Mouse (Mus musculus): ENCODE measurements around the gene Adcy4. TPM values are rescaled to one million over a fixed set of nuclear protein-coding genes. Genes with fewer than 3 reads are reported as not detected.

Adcy4 gene
- polyA plus RNA-seq, 1 experiment: 4.1 TPM

GRCm38 (mm10) chr14:55819845-55820405 lies 36.0 kb upstream of the Adcy4 start:
- TF ChIP-seq CTCF (IDR thresholded peaks at IDR 0.05; ENCODE audit: borderline replicate concordance, insufficient read depth, low read depth, low read length) (no peak), POLR2A (IDR thresholded peaks at IDR 0.05; ENCODE audit: borderline replicate concordance, insufficient read depth, low read length) (no peak)
- H3K27me3 ChIP-seq (ENCODE audit: control insufficient read depth, insufficient read depth, low read length): no peaks in the 10 kb centered on the region; the same call in 1 of the 2 replicates
- no peak for DNase-seq
- H3K4me3 ChIP-seq (replicated peaks; ENCODE audit: insufficient read depth, low read depth, low read length): no peak overlapping the region
- no peaks in the 10 kb centered on the region for H3K4me1 ChIP-seq (ENCODE audit: control insufficient read depth, insufficient read depth, low read length)
- H3K27ac ChIP-seq (ENCODE audit: insufficient read depth, low read length): no peak overlapping the region
- 80% methylated on average over 7 of the region's 7 CpGs for WGBS

DNA sequence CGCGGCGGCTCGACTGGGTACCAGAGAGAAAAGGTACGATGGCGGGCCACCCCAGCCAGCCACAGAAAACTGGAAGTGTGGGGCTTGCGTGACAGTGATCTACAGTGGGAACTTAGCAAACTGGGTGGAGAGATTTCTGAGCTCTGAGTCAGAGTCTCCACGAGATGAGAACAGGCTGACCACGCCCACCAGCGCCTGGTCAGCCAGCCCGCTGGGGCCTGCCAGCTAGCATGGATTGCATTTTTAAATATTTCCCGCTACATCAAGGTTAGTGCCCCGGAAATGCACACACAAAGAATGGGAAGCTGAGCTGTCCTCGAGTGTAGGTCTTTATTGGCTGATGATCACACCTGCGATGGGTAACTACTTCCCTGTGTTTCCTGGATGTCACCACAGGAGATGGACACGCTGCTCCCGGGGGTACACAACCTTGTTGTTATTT lies 31.4 kb upstream of the Adcy4 start:
- peak; percentile 46 to 47 for DNase-seq
- WGBS: 19% methylated on average over 17 of the region's 17 CpGs

GRCm38 (mm10) chr14:55814885-55815284 lies 31.0 kb upstream of the Adcy4 start:
- 20% methylated on average over 16 of the region's 16 CpGs for WGBS
- H3K4me3 ChIP-seq (replicated peaks; ENCODE audit: insufficient read depth, low read depth, low read length): peak overlapping the region; percentile 42
- DNase-seq: peak; percentile 74 to 85
- H3K4me1 ChIP-seq (ENCODE audit: control insufficient read depth, insufficient read depth, low read length): no peaks in the 10 kb centered on the region
- H3K27me3 ChIP-seq (ENCODE audit: control insufficient read depth, insufficient read depth, low read length): no peaks in the 10 kb centered on the region
- TF ChIP-seq POLR2A (IDR thresholded peaks at IDR 0.05; ENCODE audit: borderline replicate concordance, insufficient read depth, low read length): no peak
- no peak for TF ChIP-seq CTCF (IDR thresholded peaks at IDR 0.05; ENCODE audit: borderline replicate concordance, insufficient read depth, low read depth, low read length)
- H3K27ac ChIP-seq (ENCODE audit: insufficient read depth, low read length): no peak overlapping the region

More for the DNA sequence above, 31.4 kb upstream of the Adcy4 start:
- Histone ChIP-seq H3K4me1 (ENCODE audit: control insufficient read depth, insufficient read depth, low read length) (no peaks in the 10 kb centered on the region), H3K4me3 (replicated peaks; ENCODE audit: insufficient read depth, low read depth, low read length) (peak overlapping the region; percentile 42), H3K27ac (ENCODE audit: insufficient read depth, low read length) (no peak overlapping the region), H3K27me3 (ENCODE audit: control insufficient read depth, insufficient read depth, low read length) (no peaks in the 10 kb centered on the region)
- no peak for TF ChIP-seq CTCF (IDR thresholded peaks at IDR 0.05; ENCODE audit: borderline replicate concordance, insufficient read depth, low read depth, low read length)
- no peak for TF ChIP-seq POLR2A (IDR thresholded peaks at IDR 0.05; ENCODE audit: borderline replicate concordance, insufficient read depth, low read length)

DNA sequence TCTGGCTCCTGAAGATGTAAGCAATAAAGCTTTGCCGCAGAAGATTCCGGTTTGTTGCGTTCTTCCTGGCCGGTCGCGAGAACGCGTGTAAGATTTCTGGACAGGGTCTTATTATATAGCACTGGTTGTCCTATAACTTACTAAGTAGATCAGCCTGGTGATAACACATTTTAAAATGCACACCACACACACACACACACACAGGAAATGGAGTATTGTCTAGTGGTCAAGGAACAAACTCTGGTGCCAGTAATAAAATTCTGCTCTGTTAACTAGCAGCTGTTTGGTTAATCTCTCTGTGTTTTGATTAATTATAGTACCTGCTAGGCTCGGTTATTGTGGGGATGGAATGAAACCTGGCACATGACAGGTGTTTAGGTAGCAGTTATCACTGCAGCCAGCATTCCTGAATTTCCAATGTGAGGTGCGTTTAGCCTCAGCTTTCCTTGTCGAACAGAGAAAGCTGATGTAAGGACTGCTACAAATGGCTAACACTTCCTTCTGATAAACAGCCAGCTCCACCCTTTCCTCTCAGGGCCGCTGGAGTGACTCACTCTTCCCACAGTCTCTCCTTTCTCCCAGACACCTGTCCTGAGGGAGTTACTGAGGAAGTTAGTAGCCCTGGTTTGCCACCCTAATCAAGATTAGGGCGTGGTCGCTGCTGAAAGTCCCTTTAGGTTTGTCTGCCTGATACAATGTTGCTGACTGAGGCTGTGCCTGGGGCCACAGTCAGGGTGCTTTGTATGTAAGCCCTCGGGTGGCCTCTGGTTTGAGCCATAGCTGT lies 11.7 kb upstream of the Adcy4 start:
- TF ChIP-seq CTCF (IDR thresholded peaks at IDR 0.05; ENCODE audit: borderline replicate concordance, insufficient read depth, low read depth, low read length): no peak
- no peak for TF ChIP-seq POLR2A (IDR thresholded peaks at IDR 0.05; ENCODE audit: borderline replicate concordance, insufficient read depth, low read length)
- H3K4me3 ChIP-seq (replicated peaks; ENCODE audit: insufficient read depth, low read depth, low read length): no peak overlapping the region
- no peaks in the 10 kb centered on the region for H3K27me3 ChIP-seq (ENCODE audit: control insufficient read depth, insufficient read depth, low read length)
- WGBS: 83% methylated on average over 15 of the region's 15 CpGs
- no peak overlapping the region for H3K27ac ChIP-seq (ENCODE audit: insufficient read depth, low read length)
- no peaks in the 10 kb centered on the region for H3K4me1 ChIP-seq (ENCODE audit: control insufficient read depth, insufficient read depth, low read length)
- DNase-seq: no peak

DNA sequence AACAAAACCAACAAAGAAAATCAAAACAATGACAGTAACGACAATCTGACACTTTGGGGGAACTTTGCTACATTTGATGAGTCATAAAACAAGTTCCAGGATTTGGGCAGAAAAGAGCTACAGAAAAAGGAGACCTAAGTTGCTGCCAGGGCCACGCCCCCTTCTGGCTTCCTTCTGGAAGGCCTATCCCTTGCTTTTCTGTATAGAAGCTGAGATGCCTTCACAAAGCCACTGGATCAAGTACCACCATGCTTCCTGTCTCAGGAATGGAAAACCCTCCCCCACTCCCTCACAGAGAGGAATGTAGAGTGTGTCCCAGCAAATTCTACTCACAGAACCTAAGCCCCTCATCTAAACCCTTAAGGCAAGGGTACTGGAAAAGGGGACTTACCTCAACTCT lies 10.1 kb upstream of the Adcy4 start:
- 69% methylated on average over 2 of the region's 2 CpGs for WGBS
- Histone ChIP-seq H3K27ac (ENCODE audit: insufficient read depth, low read length) (no peak overlapping the region), H3K27me3 (ENCODE audit: control insufficient read depth, insufficient read depth, low read length) (no peaks in the 10 kb centered on the region), H3K4me3 (replicated peaks; ENCODE audit: insufficient read depth, low read depth, low read length) (no peak overlapping the region), H3K4me1 (ENCODE audit: control insufficient read depth, insufficient read depth, low read length) (no peaks in the 10 kb centered on the region)
- TF ChIP-seq POLR2A (IDR thresholded peaks at IDR 0.05; ENCODE audit: borderline replicate concordance, insufficient read depth, low read length) (no peak), CTCF (IDR thresholded peaks at IDR 0.05; ENCODE audit: borderline replicate concordance, insufficient read depth, low read depth, low read length) (no peak)
- no peak for DNase-seq

DNA sequence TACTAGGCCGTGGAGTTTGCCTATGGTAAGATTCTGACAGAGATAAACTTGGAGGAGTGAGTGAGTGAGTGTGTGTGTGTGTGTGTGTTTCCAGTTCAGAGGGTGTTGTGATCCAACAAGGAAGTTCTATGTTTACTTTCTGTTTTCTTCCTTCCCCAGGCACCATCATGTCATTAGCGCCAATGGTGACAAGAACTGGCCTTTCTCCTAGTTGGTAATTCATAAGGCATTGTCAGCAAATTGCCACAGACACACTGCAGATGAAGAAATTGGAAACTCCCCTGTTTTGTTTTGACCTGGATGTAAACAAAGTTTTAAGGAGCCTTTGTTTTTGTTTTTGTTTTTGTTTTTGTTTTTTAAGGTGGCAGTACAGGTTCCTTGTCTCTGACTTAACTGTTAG lies 9.6 kb upstream of the Adcy4 start:
- TF ChIP-seq POLR2A (IDR thresholded peaks at IDR 0.05; ENCODE audit: borderline replicate concordance, insufficient read depth, low read length): no peak
- no peak for TF ChIP-seq CTCF (IDR thresholded peaks at IDR 0.05; ENCODE audit: borderline replicate concordance, insufficient read depth, low read depth, low read length)

DNA sequence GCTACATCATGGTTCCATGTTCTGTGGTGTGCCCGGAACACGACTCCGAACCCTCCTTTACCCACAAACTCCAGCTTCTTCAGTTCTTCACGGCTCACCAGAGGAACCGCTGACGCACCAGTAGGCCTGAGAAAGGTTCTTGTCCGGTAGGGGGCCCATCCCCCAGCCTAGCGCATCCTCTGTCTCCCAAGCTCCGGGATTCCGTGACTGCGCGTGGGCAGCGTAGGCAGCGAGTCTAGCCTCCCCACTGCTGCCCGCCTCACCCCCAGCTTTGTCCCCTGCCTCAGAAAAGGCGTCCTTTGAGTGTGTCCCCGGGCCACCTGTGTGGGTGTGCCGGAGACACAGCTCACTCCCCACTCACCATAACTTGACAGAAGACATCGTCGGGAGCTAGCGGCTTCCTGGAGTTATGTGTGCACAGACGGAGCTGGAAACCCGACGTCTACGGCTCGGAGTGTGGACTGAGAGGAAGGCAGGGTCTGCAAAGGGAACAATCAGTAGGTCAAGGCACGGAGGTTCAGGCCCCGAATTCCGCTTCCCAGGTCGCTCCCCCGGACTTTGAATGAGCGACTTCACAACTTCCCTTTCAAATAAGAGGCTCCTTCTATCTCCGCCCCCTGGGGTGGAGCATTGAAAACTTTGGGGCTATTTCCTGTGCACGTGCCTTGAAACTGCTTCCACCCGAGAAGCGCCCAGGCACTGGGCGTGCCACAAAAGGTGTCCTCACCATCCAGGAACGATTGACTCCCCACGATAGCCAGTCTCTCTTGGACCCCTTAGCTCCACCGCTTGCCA lies 4.6 kb upstream of the Adcy4 start, which contains the start of gene Ripk3:
Gene Ripk3, minus strand, starts transcription at position 610 of the 795 bp plus-strand sequence.
- Histone ChIP-seq H3K27ac (ENCODE audit: insufficient read depth, low read length) (no peak within 1 kb of the TSS), H3K4me3 (replicated peaks; ENCODE audit: insufficient read depth, low read depth, low read length) (no peak within 1 kb of the TSS), H3K27me3 (ENCODE audit: control insufficient read depth, insufficient read depth, low read length) (no peaks in the 10 kb centered on the region; the same call in 1 of the 2 replicates), H3K4me1 (ENCODE audit: control insufficient read depth, insufficient read depth, low read length) (no peaks in the 10 kb centered on the region)
- WGBS: 7% methylated on average over 40 of the region's 40 CpGs
- DNase-seq: no peak
- no peak for TF ChIP-seq CTCF (IDR thresholded peaks at IDR 0.05; ENCODE audit: borderline replicate concordance, insufficient read depth, low read depth, low read length)
- TF ChIP-seq POLR2A (IDR thresholded peaks at IDR 0.05; ENCODE audit: borderline replicate concordance, insufficient read depth, low read length): no peak

More for the DNA sequence above, 9.6 kb upstream of the Adcy4 start:
- no peak for DNase-seq
- 65% methylated on average over 2 of the region's 2 CpGs for WGBS
- Histone ChIP-seq H3K27ac (ENCODE audit: insufficient read depth, low read length) (no peak overlapping the region), H3K4me3 (replicated peaks; ENCODE audit: insufficient read depth, low read depth, low read length) (no peak overlapping the region), H3K4me1 (ENCODE audit: control insufficient read depth, insufficient read depth, low read length) (no peaks in the 10 kb centered on the region), H3K27me3 (ENCODE audit: control insufficient read depth, insufficient read depth, low read length) (no peaks in the 10 kb centered on the region)

Measured in cerebellum, adult 2 months (tissue).